Mouse (Mus musculus) embryonic facial prominence, embryonic 11.5 days (tissue): ENCODE measurements at regions not wholly inside any gene's neighbourhood (a gene's known extent, or its start where the extent isn't known, plus 50 kb on each side); places are given as distances from the start of the nearest gene placed in this dataset.

Experiments used
- ATAC-seq: fragments of 200-750 bp; cut with Nextera tagmentation; replicated peaks from 2 replicates; pipeline ENCODE4 v1.8.0; 2017; ENCODE audit warnings: low read depth; ENCODE audit not compliant: insufficient number of reproducible peaks, low FRiP score, low TSS enrichment
- DNase-seq: peaks from one replicate; pipeline ENCODE4 v3.0.0-alpha.2; 2015; ENCODE audit warnings: low spot score
- H3K27ac ChIP-seq: fragments of 300-500 bp; sonication (generic); replicated peaks from 2 replicates; pipeline ENCODE4 v1.5.1; 2014; ENCODE audit warnings: mild to moderate bottlenecking, low read depth, low read length, control low read depth
- H3K27me3 ChIP-seq: fragments of 300-500 bp; sonication (generic); 2 replicates; pipeline ENCODE4 v1.6.1; 2014; ENCODE audit warnings: mild to moderate bottlenecking, low read length, moderate library complexity, mixed read lengths; ENCODE audit not compliant: control insufficient read depth, insufficient read depth
- H3K36me3 ChIP-seq: fragments of 300-500 bp; sonication (generic); replicated peaks from 2 replicates; pipeline ENCODE4 v1.6.1; 2014; ENCODE audit warnings: low read depth, mild to moderate bottlenecking, low read length, moderate library complexity, mixed read lengths; ENCODE audit not compliant: control insufficient read depth, insufficient read depth
- H3K4me1 ChIP-seq: fragments of 300-500 bp; sonication (generic); 2 replicates; pipeline ENCODE4 v1.6.1; 2014; ENCODE audit warnings: low read length, mixed read lengths; ENCODE audit not compliant: control insufficient read depth, insufficient read depth
- H3K4me2 ChIP-seq: fragments of 300-500 bp; sonication (generic); 2 replicates; pipeline ENCODE4 v1.6.1; 2014; ENCODE audit warnings: low read depth, mild to moderate bottlenecking, control low read depth, low read length, moderate library complexity
- H3K4me3 ChIP-seq: fragments of 300-500 bp; sonication (generic); 2 replicates; pipeline ENCODE4 v1.5.1; 2014; ENCODE audit warnings: low read depth, low read length, control low read depth
- H3K9ac ChIP-seq: fragments of 300-500 bp; sonication (generic); replicated peaks from 2 replicates; pipeline ENCODE4 v1.6.1; 2014; ENCODE audit warnings: mild to moderate bottlenecking, control low read depth, low read length
- H3K9me3 ChIP-seq: fragments of 300-500 bp; sonication (generic); replicated peaks from 2 replicates; pipeline ENCODE4 v1.6.1; 2016; ENCODE audit warnings: mild to moderate bottlenecking, low read length, inconsistent platforms, mixed read lengths; ENCODE audit not compliant: control insufficient read depth
- WGBS: fragments of 180-500 bp; shearing (Covaris S2); extraction: QIAGEN DNeasy Blood & Tissue Kit; methylation state at CpG from one replicate; pipeline ENCODE4 v1.1.7; 2014; 5-methylcytosine and 5-hydroxymethylcytosine counted together

GRCm38 (mm10) chr6:100046186-100046990 is 240.9 kb downstream of the Rybp start:
- Histone ChIP-seq H3K27ac (no peak overlapping the region), H3K9ac (no peak overlapping the region), H3K4me2 (no peak overlapping the region), H3K4me3 (no peak overlapping the region), H3K27me3 (peaks cover 3% of the 10 kb centered on the region; the same call in 1 of the 2 replicates), H3K9me3 (no peaks in the 10 kb centered on the region), H3K4me1 (no peaks in the 10 kb centered on the region), H3K36me3 (no peaks in the 10 kb centered on the region)
- DNase-seq (peak; percentile 61), ATAC-seq (peak; percentile 29; the same call in 1 of the 2 replicates)
- WGBS: 17% methylated on average over 12 of the region's 12 CpGs

GRCm38 (mm10) chr6:100045109-100045508 is 242.2 kb downstream of the Rybp start:
- H3K27me3 ChIP-seq: peaks cover 3% of the 10 kb centered on the region; the same call in 1 of the 2 replicates
- ATAC-seq (no peak), DNase-seq (no peak)
- H3K9ac ChIP-seq: no peak overlapping the region
- WGBS: 87% methylated on average over 6 of the region's 6 CpGs
- no peak overlapping the region for H3K27ac ChIP-seq
- H3K36me3 ChIP-seq: no peaks in the 10 kb centered on the region
- no peak overlapping the region for H3K4me2 ChIP-seq
- no peaks in the 10 kb centered on the region for H3K9me3 ChIP-seq
- H3K4me3 ChIP-seq: no peak overlapping the region
- no peaks in the 10 kb centered on the region; the same call in 1 of the 2 replicates for H3K4me1 ChIP-seq

- no peaks in the 10 kb centered on the region for H3K27me3 ChIP-seq
- ATAC-seq: no peak
- H3K9ac ChIP-seq: no peak overlapping the region
- DNase-seq: no peak
- H3K4me1 ChIP-seq: no peaks in the 10 kb centered on the region; the same call in 1 of the 2 replicates
- no peaks in the 10 kb centered on the region for H3K36me3 ChIP-seq
- 63% methylated on average over 5 of the region's 5 CpGs for WGBS
- H3K4me2 ChIP-seq: no peak overlapping the region
- no peak overlapping the region for H3K4me3 ChIP-seq
- no peaks in the 10 kb centered on the region for H3K9me3 ChIP-seq
- no peak overlapping the region for H3K27ac ChIP-seq
Observed at GRCm38 (mm10) chr6:100041161-100041560, 246.1 kb downstream of the Rybp start.

DNA sequence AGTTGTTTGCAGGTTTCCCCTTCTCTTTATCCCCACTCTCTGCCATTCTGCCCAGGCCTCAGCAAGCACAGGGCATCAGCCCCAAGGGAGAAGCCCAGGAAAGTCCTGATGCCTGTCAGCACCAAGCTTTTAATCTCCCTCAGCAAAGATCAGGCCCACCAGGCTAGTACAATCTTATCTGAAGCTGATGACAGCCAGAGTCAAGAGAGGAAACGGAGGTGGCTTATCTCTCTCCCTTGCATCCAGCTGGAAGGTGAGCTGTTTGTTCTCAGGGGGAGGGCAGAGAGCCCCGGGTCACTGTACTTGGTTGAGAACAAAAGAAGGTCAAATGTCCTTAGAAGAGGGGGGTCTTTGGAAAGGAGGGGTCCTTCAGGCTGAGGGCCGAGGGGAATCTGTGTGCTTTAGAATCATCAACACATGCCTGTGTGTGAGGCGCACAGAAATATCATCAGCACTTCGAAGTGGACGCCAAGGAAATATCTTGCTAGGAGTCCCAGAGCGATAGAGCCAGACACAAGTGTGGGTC is 246.8 kb downstream of the Rybp start:
- no peak for DNase-seq
- Histone ChIP-seq H3K9ac (no peak overlapping the region), H3K4me1 (no peaks in the 10 kb centered on the region; the same call in 1 of the 2 replicates), H3K36me3 (no peaks in the 10 kb centered on the region), H3K9me3 (no peaks in the 10 kb centered on the region), H3K27me3 (no peaks in the 10 kb centered on the region), H3K27ac (no peak overlapping the region), H3K4me3 (no peak overlapping the region), H3K4me2 (no peak overlapping the region)
- WGBS: 47% methylated on average over 7 of the region's 7 CpGs
- ATAC-seq: no peak

GRCm38 (mm10) chr6:100032701-100033100 is 254.6 kb downstream of the Rybp start:
- Histone ChIP-seq H3K4me1 (no peaks in the 10 kb centered on the region), H3K9ac (no peak overlapping the region), H3K36me3 (no peaks in the 10 kb centered on the region), H3K4me3 (no peak overlapping the region), H3K27me3 (peaks cover 3% of the 10 kb centered on the region; the same call in 1 of the 2 replicates), H3K4me2 (no peak overlapping the region), H3K27ac (no peak overlapping the region), H3K9me3 (no peaks in the 10 kb centered on the region)
- 83% methylated on average over 10 of the region's 10 CpGs for WGBS
- no peak for DNase-seq
- ATAC-seq: no peak

DNA sequence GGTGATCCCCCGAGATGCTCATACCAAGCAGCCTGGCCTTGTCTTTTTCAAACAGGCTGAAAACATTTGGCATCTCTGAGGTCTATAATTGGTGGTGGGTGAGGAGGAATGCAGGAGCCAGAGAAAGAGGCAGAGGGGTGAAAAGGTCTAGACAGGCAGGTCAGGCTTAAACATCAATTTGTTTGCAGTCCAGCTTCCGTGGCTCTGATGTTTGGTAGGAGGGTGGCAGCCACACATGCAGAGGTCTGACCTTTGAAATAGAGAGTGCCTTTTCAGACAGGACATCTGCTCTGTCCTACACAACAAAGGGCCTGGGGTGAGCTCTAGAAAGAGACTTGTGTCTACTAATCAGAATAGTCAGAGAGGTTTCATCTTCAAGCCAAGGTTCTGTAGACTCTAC is 256.8 kb downstream of the Rybp start:
- Histone ChIP-seq H3K9ac (no peak overlapping the region), H3K4me1 (no peaks in the 10 kb centered on the region), H3K9me3 (no peaks in the 10 kb centered on the region), H3K4me3 (no peak overlapping the region), H3K4me2 (no peak overlapping the region), H3K36me3 (no peaks in the 10 kb centered on the region), H3K27me3 (peaks cover 3% of the 10 kb centered on the region; the same call in 1 of the 2 replicates), H3K27ac (no peak overlapping the region)
- ATAC-seq: no peak
- DNase-seq: no peak
- 14% methylated on average over 2 of the region's 2 CpGs for WGBS

GRCm38 (mm10) chr6:100030010-100030409 is 257.3 kb downstream of the Rybp start:
- Histone ChIP-seq H3K9ac (no peak overlapping the region), H3K27ac (no peak overlapping the region), H3K36me3 (no peaks in the 10 kb centered on the region), H3K27me3 (peaks cover 3% of the 10 kb centered on the region; the same call in 1 of the 2 replicates), H3K9me3 (no peaks in the 10 kb centered on the region), H3K4me3 (no peak overlapping the region), H3K4me2 (no peak overlapping the region), H3K4me1 (no peaks in the 10 kb centered on the region)
- 46% methylated on average over 9 of the region's 9 CpGs for WGBS
- ATAC-seq (no peak), DNase-seq (no peak)

DNA sequence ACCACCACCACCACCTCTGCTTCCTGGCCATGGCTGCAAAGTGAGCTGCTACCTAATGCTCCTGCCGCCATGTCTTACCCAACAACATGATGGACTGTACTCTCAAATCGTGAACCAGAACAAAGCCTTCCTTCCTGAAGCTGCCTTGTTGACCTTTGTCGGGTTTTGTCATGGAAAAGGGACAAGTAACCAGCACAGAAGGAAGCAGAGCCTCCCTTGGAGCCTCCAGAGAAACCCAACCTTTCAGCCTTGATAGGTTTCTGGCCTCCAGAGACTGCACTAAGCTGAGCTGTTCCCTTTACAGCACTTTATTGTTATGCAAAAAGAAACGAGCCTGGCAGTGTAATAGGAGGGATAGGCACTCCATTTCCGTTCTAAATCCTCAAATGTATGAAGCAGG is 259.8 kb downstream of the Rybp start:
- H3K27me3 ChIP-seq: no peaks in the 10 kb centered on the region; the same call in 1 of the 2 replicates
- no peak for ATAC-seq

More for the DNA sequence above, 259.8 kb downstream of the Rybp start:
- no peak overlapping the region for H3K27ac ChIP-seq
- 54% methylated on average over 5 of the region's 5 CpGs for WGBS
- no peak for DNase-seq
- no peaks in the 10 kb centered on the region for H3K4me1 ChIP-seq
- H3K9ac ChIP-seq: no peak overlapping the region
- H3K36me3 ChIP-seq: no peaks in the 10 kb centered on the region
- no peak overlapping the region for H3K4me2 ChIP-seq
- H3K4me3 ChIP-seq: no peak overlapping the region
- no peaks in the 10 kb centered on the region for H3K9me3 ChIP-seq
